Mouse (Mus musculus): ENCODE data around the gene Ifit1. TPM values are rescaled to one million over a fixed set of nuclear protein-coding genes. Genes with fewer than 3 reads are reported as not detected.

The Ifit1 gene
- total RNA-seq, 2 experiments from 2014 or later, result 0.14 TPM; not detected in 1

GRCm38 (mm10) chr19:34650997-34651396 lies 10.3 kb downstream of the Ifit1 start:
- no peak for DNase-seq
- intact Hi-C loops (cut with DNase I), result loop anchor here (5.0 kb wide), 1 partner anchor 304 kb away; no protein-coding TSS in a partner anchor

GRCm38 (mm10) chr19:34655227-34655805 lies 14.6 kb downstream of the Ifit1 start:
- DNase-seq, result no peak

GRCm38 (mm10) chr19:34656511-34657298 lies 16.0 kb downstream of the Ifit1 start:
- no peak for DNase-seq
- intact Hi-C loops (cut with DNase I), result no loop called here

More at GRCm38 (mm10) chr19:34655227-34655805, 14.6 kb downstream of the Ifit1 start:
- intact Hi-C loops (cut with DNase I), result no loop called here

- intact Hi-C loops (cut with DNase I), result loop anchor here (5.0 kb wide), 3 partner anchors 330 to 1280 kb away; no protein-coding TSS in a partner anchor
- DNase-seq, result peak; percentile 44
Measured at GRCm38 (mm10) chr19:34662067-34662507, 21.4 kb downstream of the Ifit1 start.

GRCm38 (mm10) chr19:34662740-34663139 lies 22.1 kb downstream of the Ifit1 start:
- no peak for DNase-seq
- intact Hi-C loops (cut with DNase I), result loop anchor here (5.0 kb wide), 3 partner anchors 330 to 1280 kb away; no protein-coding TSS in a partner anchor

GRCm38 (mm10) chr19:34666127-34666526 lies 25.5 kb downstream of the Ifit1 start:
- intact Hi-C loops (cut with DNase I), result loop anchor here (2.0 kb wide), 1 partner anchor 107 kb away; no protein-coding TSS in a partner anchor

GRCm38 (mm10) chr19:34673476-34673875 lies 32.8 kb downstream of the Ifit1 start:
- peak; percentile 2 for DNase-seq
- intact Hi-C loops (cut with DNase I), result no loop called here

More at GRCm38 (mm10) chr19:34666127-34666526, 25.5 kb downstream of the Ifit1 start:
- peak; percentile 68 for DNase-seq

- no peak for DNase-seq
- intact Hi-C loops (cut with DNase I), result no loop called here
Measured at GRCm38 (mm10) chr19:34678428-34678827, 37.8 kb downstream of the Ifit1 start.

- DNase-seq, result peak; percentile 57
Measured at GRCm38 (mm10) chr19:34684857-34685256, 44.2 kb downstream of the Ifit1 start.

GRCm38 (mm10) chr19:34685530-34685929 lies 44.9 kb downstream of the Ifit1 start:
- no peak for DNase-seq
- intact Hi-C loops (cut with DNase I), result no loop called here

More at GRCm38 (mm10) chr19:34684857-34685256, 44.2 kb downstream of the Ifit1 start:
- intact Hi-C loops (cut with DNase I), result no loop called here

GRCm38 (mm10) chr19:34691402-34691801 lies 50.7 kb downstream of the Ifit1 start:
- no peak for DNase-seq
- intact Hi-C loops (cut with DNase I), result no loop called here

- no peak for DNase-seq
- intact Hi-C loops (cut with DNase I), result no loop called here
Measured at GRCm38 (mm10) chr19:34696352-34696986, 55.8 kb downstream of the Ifit1 start.

GRCm38 (mm10) chr19:34697461-34697860 lies 56.8 kb downstream of the Ifit1 start:
- intact Hi-C loops (cut with DNase I), result no loop called here
- DNase-seq, result no peak

GRCm38 (mm10) chr19:34698432-34698831 lies 57.8 kb downstream of the Ifit1 start:
- intact Hi-C loops (cut with DNase I), result no loop called here
- DNase-seq, result no peak

GRCm38 (mm10) chr19:34698852-34699251 lies 58.2 kb downstream of the Ifit1 start:
- no peak for DNase-seq
- intact Hi-C loops (cut with DNase I), result no loop called here

- intact Hi-C loops (cut with DNase I), result no loop called here
- DNase-seq, result no peak
Measured at GRCm38 (mm10) chr19:34699300-34699699, 58.6 kb downstream of the Ifit1 start.

Other genes starting within 250 kb of the Ifit1 start
- gene Ch25h, start 165.7 kb upstream of the Ifit1 start, total RNA-seq (2021), result 1 to 10 TPM in 1 of 2 experiments, under 1 TPM in 1; 0.92 to 1.0 TPM
- 10 to 100 TPM; 15.1 to 16.0 TPM for gene Lipa, start 113.4 kb upstream of the Ifit1 start, total RNA-seq (2021)
- 1 to 10 TPM; 6.3 to 7.2 TPM for gene Ifit2, start 90.2 kb upstream of the Ifit1 start, total RNA-seq (2021)
- gene Ifit3, start 57.3 kb upstream of the Ifit1 start, total RNA-seq (2021), result 1 to 10 TPM in 1 of 2 experiments, under 1 TPM in 1; 0.81 to 1.0 TPM
- 1 to 10 TPM; 1.1 to 1.2 TPM for gene Ifit1bl1, start 38.9 kb upstream of the Ifit1 start, total RNA-seq (2021)
- under 1 TPM in 1 of 2 experiments, not detected in 1; 0.34 TPM for gene Ifit3b, start 32.9 kb upstream of the Ifit1 start, total RNA-seq (2021)
- gene Ifit1bl2, start 128 bp upstream of the Ifit1 start, total RNA-seq (2021), result under 1 TPM; 0.28 to 0.30 TPM
- gene Slc16a12, start 106.4 kb downstream of the Ifit1 start, total RNA-seq (2021), result 1 to 10 TPM; 2.5 to 2.6 TPM
- 10 to 100 TPM; 18.0 to 18.8 TPM for gene Pank1, start 238.6 kb downstream of the Ifit1 start, total RNA-seq (2021)

Data from left cerebral cortex, postnatal 4 days (tissue).